Mouse (Mus musculus) heart, embryonic 11.5 days (tissue): ENCODE measurements around the gene Pla2g3. TPM values are rescaled to one million over a fixed set of nuclear protein-coding genes. Genes with fewer than 3 reads are reported as not detected.

ENCODE experiments used
- ATAC-seq: fragments of 200-750 bp; cut with Nextera tagmentation; replicated peaks from 2 replicates; pipeline ENCODE4 v1.8.0; 2017; ENCODE audit warnings: moderate library complexity; ENCODE audit not compliant: insufficient number of reproducible peaks, low FRiP score, low TSS enrichment
- H3K27ac ChIP-seq: fragments of 300-500 bp; sonication (generic); 2 replicates; pipeline ENCODE4 v1.5.1; 2014; ENCODE audit warnings: mild to moderate bottlenecking, low read depth, low read length
- H3K27me3 ChIP-seq: fragments of 300-500 bp; sonication (generic); 2 replicates; pipeline ENCODE4 v1.6.1; 2014; ENCODE audit warnings: mild to moderate bottlenecking, low read length, mixed read lengths; ENCODE audit not compliant: control insufficient read depth, insufficient read depth
- H3K36me3 ChIP-seq: fragments of 300-500 bp; sonication (generic); 2 replicates; pipeline ENCODE4 v1.6.1; 2014; ENCODE audit warnings: mild to moderate bottlenecking, low read length, moderate library complexity, mixed read lengths; ENCODE audit not compliant: control insufficient read depth, insufficient read depth
- H3K4me1 ChIP-seq: fragments of 300-500 bp; sonication (generic); 2 replicates; pipeline ENCODE4 v1.6.1; 2014; ENCODE audit warnings: low read length; ENCODE audit not compliant: control insufficient read depth, insufficient read depth
- H3K4me2 ChIP-seq: fragments of 300-500 bp; sonication (generic); 2 replicates; pipeline ENCODE4 v1.6.1; 2014; ENCODE audit warnings: mild to moderate bottlenecking, moderate library complexity
- H3K4me3 ChIP-seq: fragments of 300-500 bp; sonication (generic); 2 replicates; pipeline ENCODE4 v1.5.1; 2014; ENCODE audit warnings: low read depth, low read length
- H3K9ac ChIP-seq: fragments of 300-500 bp; sonication (generic); 2 replicates; pipeline ENCODE4 v1.6.1; 2014; ENCODE audit warnings: mild to moderate bottlenecking, low read depth, low read length, moderate library complexity
- H3K9me3 ChIP-seq: fragments of 300-500 bp; sonication (generic); replicated peaks from 2 replicates; pipeline ENCODE4 v1.6.1; 2016; ENCODE audit warnings: low read length; ENCODE audit not compliant: control insufficient read depth
- WGBS: fragments of 180-500 bp; shearing (Covaris S2); extraction: QIAGEN DNeasy Blood & Tissue Kit; methylation state at CpG from one replicate; pipeline ENCODE4 v1.1.7; 2014; ENCODE audit not compliant: insufficient replicate concordance; 5-methylcytosine and 5-hydroxymethylcytosine counted together
- polyA plus RNA-seq: library from polyadenylated mRNA; unstranded; fragments of >200 nt; fragmentation: Nextera tagmentation; extraction: Ambion mirVana; gene quantifications from 2 replicates; pipeline ENCODE4 v1.2.1, GENCODE M21; 2014

Pla2g3 gene
- polyA plus RNA-seq, 1 experiment from 2014 or later = 0.26 TPM

- H3K9ac ChIP-seq = no peak overlapping the region
- H3K27ac ChIP-seq = no peak overlapping the region
- H3K4me2 ChIP-seq = peak overlapping the region; percentile 67
These were observed 34.6 kb upstream of the Pla2g3 start for GRCm38 (mm10) chr11:3453467-3453866.

GRCm38 (mm10) chr11:3454506-3454905 lies 33.6 kb upstream of the Pla2g3 start:
- H3K4me2 ChIP-seq = no peak overlapping the region
- no peaks in the 10 kb centered on the region for H3K27me3 ChIP-seq
- H3K36me3 ChIP-seq = no peaks in the 10 kb centered on the region; the same call in 1 of the 2 replicates
- H3K4me1 ChIP-seq = peaks cover 12% of the 10 kb centered on the region; the same call in 1 of the 2 replicates
- 95% methylated on average over 3 of the region's 3 CpGs for WGBS
- no peak overlapping the region for H3K9ac ChIP-seq
- H3K4me3 ChIP-seq = no peak overlapping the region
- H3K27ac ChIP-seq = no peak overlapping the region
- ATAC-seq = no peak
- H3K9me3 ChIP-seq = no peaks in the 10 kb centered on the region

More at GRCm38 (mm10) chr11:3453467-3453866, 34.6 kb upstream of the Pla2g3 start:
- H3K4me3 ChIP-seq = peak overlapping the region; percentile 85; the same call in 1 of the 2 replicates
- WGBS = 61% methylated on average over 6 of the region's 6 CpGs
- no peaks in the 10 kb centered on the region; the same call in 1 of the 2 replicates for H3K36me3 ChIP-seq
- H3K4me1 ChIP-seq = peaks cover 12% of the 10 kb centered on the region; the same call in 1 of the 2 replicates
- no peaks in the 10 kb centered on the region for H3K27me3 ChIP-seq
- no peak for ATAC-seq
- H3K9me3 ChIP-seq = no peaks in the 10 kb centered on the region

GRCm38 (mm10) chr11:3456354-3456753 lies 31.7 kb upstream of the Pla2g3 start:
- no peak for ATAC-seq
- no peak overlapping the region for H3K4me2 ChIP-seq
- 25% methylated on average over 1 of the region's 1 CpGs for WGBS

GRCm38 (mm10) chr11:3458428-3459104 lies 29.5 kb upstream of the Pla2g3 start:
- WGBS = 84% methylated on average over 13 of the region's 13 CpGs
- no peak overlapping the region for H3K27ac ChIP-seq
- H3K4me2 ChIP-seq = no peak overlapping the region
- H3K27me3 ChIP-seq = no peaks in the 10 kb centered on the region
- no peaks in the 10 kb centered on the region for H3K4me1 ChIP-seq
- H3K9me3 ChIP-seq = no peaks in the 10 kb centered on the region
- H3K36me3 ChIP-seq = no peaks in the 10 kb centered on the region; the same call in 1 of the 2 replicates
- no peak for ATAC-seq
- H3K9ac ChIP-seq = no peak overlapping the region
- H3K4me3 ChIP-seq = no peak overlapping the region

More at GRCm38 (mm10) chr11:3456354-3456753, 31.7 kb upstream of the Pla2g3 start:
- Histone ChIP-seq H3K9ac (no peak overlapping the region), H3K9me3 (no peaks in the 10 kb centered on the region), H3K36me3 (no peaks in the 10 kb centered on the region; the same call in 1 of the 2 replicates), H3K4me3 (no peak overlapping the region), H3K4me1 (peaks cover 7% of the 10 kb centered on the region; the same call in 1 of the 2 replicates), H3K27me3 (no peaks in the 10 kb centered on the region), H3K27ac (no peak overlapping the region)

DNA sequence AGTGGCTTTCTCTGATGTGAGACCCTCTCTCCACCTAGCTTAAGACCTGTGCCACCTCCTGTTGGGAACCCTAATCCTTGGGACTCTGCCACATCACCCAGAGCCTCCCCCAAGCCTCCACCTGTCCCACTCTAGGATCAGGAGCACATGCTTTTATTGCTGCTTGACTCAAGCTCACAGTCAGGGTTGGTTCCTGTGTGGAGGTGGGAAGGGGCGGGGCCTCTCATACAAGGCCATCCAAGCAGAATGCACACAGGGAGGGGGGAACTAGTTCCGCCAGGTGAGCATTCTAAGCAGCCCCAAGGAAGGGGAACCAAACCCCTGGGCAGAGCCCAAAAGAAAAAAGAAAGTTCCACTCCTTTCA lies 29.0 kb upstream of the Pla2g3 start:
- Histone ChIP-seq H3K9ac (no peak overlapping the region), H3K4me1 (no peaks in the 10 kb centered on the region), H3K27ac (no peak overlapping the region), H3K4me3 (no peak overlapping the region), H3K27me3 (no peaks in the 10 kb centered on the region), H3K36me3 (no peaks in the 10 kb centered on the region; the same call in 1 of the 2 replicates), H3K4me2 (no peak overlapping the region), H3K9me3 (no peaks in the 10 kb centered on the region)
- 79% methylated on average over 2 of the region's 2 CpGs for WGBS
- no peak for ATAC-seq

DNA sequence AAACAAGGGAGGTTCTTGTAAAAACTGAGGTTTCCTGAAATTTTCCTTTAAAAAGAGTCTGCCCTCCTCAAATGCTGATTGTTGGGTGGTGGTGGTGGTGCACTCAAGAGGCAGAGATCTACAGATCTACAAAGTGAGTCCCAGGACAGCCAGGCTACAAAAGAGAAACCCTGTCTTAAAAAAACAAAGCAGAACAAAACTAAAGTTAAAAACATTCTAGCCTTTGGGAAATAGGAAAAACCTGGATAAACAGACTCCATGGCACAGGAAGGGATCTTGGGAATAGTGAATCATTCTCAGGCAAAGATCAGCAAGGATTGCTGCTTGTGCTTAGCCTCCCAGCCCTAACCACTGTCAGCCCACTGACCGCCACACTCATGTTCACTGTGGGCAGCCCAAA lies 25.2 kb upstream of the Pla2g3 start:
- Histone ChIP-seq H3K4me2 (no peak overlapping the region), H3K36me3 (no peaks in the 10 kb centered on the region), H3K9ac (no peak overlapping the region), H3K27me3 (no peaks in the 10 kb centered on the region), H3K4me1 (no peaks in the 10 kb centered on the region), H3K4me3 (no peak overlapping the region), H3K27ac (no peak overlapping the region), H3K9me3 (no peaks in the 10 kb centered on the region)
- WGBS = 84% methylated on average over 1 of the region's 1 CpGs
- no peak for ATAC-seq

DNA sequence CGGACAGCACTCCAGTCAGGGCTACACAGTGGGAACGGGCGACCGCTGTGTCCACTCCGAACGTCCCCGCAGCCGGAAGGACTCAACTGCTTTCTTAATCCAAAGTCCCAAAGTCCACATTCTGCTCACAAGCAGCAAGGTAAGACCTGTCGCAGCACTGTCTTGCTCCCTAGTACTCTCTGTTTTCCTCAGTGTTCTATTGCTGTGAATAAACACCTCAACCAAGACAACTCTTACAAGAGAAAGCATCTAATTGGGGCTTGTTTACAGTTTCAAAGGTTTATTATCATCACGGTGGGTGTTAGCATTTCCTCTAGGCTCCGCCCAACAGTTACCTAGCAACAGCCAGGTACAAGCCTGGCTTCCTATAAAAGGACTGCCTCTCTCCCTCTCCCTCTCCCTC lies 16.6 kb upstream of the Pla2g3 start:
- Histone ChIP-seq H3K9me3 (no peaks in the 10 kb centered on the region), H3K27ac (no peak overlapping the region), H3K9ac (no peak overlapping the region), H3K4me1 (no peaks in the 10 kb centered on the region; the same call in 1 of the 2 replicates), H3K4me3 (no peak overlapping the region), H3K36me3 (no peaks in the 10 kb centered on the region), H3K27me3 (0 out of 2 replicates have a peak, but pooled peaks cover 3% of the 10 kb centered on the region), H3K4me2 (no peak overlapping the region)
- 28% methylated on average over 11 of the region's 11 CpGs for WGBS
- no peak for ATAC-seq

- no peak overlapping the region for H3K9ac ChIP-seq
- H3K27ac ChIP-seq = no peak overlapping the region
- no peak for ATAC-seq
- H3K36me3 ChIP-seq = no peaks in the 10 kb centered on the region
- H3K4me3 ChIP-seq = no peak overlapping the region
- no peaks in the 10 kb centered on the region; the same call in 1 of the 2 replicates for H3K4me1 ChIP-seq
- H3K4me2 ChIP-seq = no peak overlapping the region
- H3K9me3 ChIP-seq = no peaks in the 10 kb centered on the region
- 17% methylated on average over 1 of the region's 1 CpGs for WGBS
- H3K27me3 ChIP-seq = 0 out of 2 replicates have a peak, but pooled peaks cover 3% of the 10 kb centered on the region
These were observed 15.6 kb upstream of the Pla2g3 start for GRCm38 (mm10) chr11:3472484-3472883.
